Mouse (Mus musculus) brain, embryonic 14.5 days (tissue): ENCODE measurements at regions not wholly inside any gene's neighbourhood (a gene's known extent, or its start where the extent isn't known, plus 50 kb on each side); places are given as distances from the start of the nearest gene placed in this dataset.

ENCODE experiments used
- CTCF ChIP-seq: fragments of 200-500 bp; IDR thresholded peaks from 2 replicates; pipeline ENCODE4 v1.5.1; 2012; ENCODE audit warnings: inconsistent platforms, mild to moderate bottlenecking, moderate library complexity, borderline replicate concordance; ENCODE audit not compliant: insufficient read depth, insufficient read length; ENCODE audit errors: extremely low read depth
- POLR2A ChIP-seq: fragments of 200-500 bp; IDR thresholded peaks from 2 replicates; pipeline ENCODE4 v1.6.1; 2012; ENCODE audit warnings: mild to moderate bottlenecking, inconsistent platforms, borderline replicate concordance; ENCODE audit not compliant: poor library complexity, insufficient read depth, insufficient read length, severe bottlenecking; ENCODE audit errors: extremely low read depth

- TF ChIP-seq POLR2A, result no peak
- no peak for TF ChIP-seq CTCF
Measured at GRCm38 (mm10) chr14:118375641-118376040, 108.9 kb downstream of the Gm9376 start.
